Mouse (Mus musculus) cerebellum, postnatal 25 days (tissue): ENCODE measurements around the gene B3galt4.
"Not testable (repeated sequence)": the region's sequence is repeated elsewhere in the genome, so short reads cannot be mapped to it uniquely, and the experiment has no call there.

Source experiments
- DNase-seq, 2 experiments: peaks; one replicate each; pipeline ENCODE4 v3.0.0; 2021; ENCODE audit warnings: mixed read lengths in 2 of 2

Gene B3galt4

DNA sequence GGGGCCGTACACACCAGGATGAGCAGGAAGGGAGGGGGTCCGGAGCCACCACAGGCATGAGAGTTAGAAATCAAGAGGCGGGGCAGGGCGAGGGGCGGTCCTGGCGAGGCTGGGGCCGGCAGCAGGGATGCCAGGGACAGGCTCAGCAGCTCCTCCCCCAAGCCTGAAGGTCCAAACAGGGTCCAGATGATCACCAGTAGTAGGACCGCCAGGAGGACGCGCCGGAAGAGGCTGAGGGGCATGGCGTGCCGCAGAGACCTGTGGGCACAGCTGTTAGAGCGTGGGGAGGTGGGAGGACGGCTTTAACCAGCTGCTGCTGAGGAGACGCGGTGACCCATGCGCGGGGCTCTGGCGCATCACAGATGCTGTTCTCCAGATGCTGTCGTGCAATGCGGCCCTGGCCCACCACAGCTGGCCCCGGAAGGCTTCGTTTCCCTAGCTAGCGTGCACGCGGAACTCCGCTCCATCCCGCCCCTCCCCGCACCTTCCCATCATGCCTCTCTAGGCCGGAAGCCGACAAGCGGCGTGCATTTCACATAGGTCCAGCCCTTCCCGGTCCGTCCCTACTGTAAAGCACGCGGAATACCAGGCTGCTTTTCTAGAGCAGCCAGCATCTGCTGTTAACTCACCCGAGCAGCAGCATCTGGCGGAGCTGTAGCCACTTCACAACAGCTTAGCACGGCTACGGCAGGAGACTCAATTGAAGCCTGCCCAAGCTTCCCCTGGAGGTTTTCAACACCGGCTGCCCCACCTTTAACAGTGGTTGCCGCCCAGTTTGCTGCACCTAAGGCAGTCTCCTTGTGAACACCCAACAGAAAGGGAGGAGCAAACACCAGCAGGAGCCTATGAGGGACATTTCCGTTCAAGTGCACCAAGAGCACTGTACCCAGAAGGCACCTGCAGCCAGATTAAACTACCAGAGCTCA lies at the start of gene B3galt4:
Gene B3galt4, minus strand, starts transcription at position 468 of the 926 bp plus-strand sequence.
- DNase-seq, result peak; percentile 73 to 88

DNA sequence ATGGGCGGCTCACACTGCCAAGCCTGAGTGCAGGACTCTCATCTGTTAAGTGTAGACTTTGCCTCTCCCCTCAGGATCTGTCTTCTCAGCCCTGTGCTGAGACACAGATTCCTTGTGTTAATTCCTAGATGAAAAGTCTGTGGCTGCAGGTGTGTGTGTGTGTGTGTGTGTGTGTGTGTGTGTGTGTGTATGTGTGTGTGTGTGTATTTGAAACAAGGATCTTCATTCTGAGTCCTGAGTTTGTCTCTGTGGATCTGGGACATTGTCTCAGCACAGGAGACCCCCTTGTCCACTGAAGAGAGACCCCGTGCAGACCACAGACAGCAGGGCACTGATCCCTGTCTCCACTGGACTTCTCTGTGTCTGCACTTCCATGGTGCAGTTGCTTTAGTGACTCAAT lies 49.5 kb upstream of the B3galt4 start:
- DNase-seq, result not testable (repeated sequence)

GRCm38 (mm10) chr17:34000150-34000537 lies 48.9 kb upstream of the B3galt4 start, which contains the start of gene H2-K1:
TSS of gene H2-K1 (minus strand) at chr17:34000347.
- peak; percentile 55 to 74 for DNase-seq

GRCm38 (mm10) chr17:33999341-34000149 lies 48.3 kb upstream of the B3galt4 start:
- no peak for DNase-seq

DNA sequence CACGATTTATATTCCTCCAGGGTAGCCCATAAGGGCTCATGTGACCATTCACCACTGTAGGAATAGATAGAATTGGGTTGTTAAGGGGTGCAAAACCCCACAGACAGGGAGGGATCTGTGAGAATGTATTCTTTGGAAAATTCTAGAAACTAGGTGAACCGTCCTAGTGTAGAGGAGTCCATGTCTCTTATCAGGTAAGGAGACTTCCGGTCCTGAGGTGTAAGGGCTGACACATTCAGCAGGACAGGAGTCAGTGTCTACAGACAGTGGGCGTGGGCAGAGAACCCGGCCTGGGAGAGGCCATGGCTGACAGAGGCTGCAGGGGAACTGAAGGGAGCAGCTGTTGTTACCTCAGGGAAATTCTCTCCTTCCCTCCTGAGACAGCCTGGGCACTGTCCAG lies 47.4 kb upstream of the B3galt4 start:
- DNase-seq, result not testable (repeated sequence)

GRCm38 (mm10) chr17:33997025-33997424 lies 45.7 kb upstream of the B3galt4 start:
- DNase-seq, result not testable (repeated sequence)

DNA sequence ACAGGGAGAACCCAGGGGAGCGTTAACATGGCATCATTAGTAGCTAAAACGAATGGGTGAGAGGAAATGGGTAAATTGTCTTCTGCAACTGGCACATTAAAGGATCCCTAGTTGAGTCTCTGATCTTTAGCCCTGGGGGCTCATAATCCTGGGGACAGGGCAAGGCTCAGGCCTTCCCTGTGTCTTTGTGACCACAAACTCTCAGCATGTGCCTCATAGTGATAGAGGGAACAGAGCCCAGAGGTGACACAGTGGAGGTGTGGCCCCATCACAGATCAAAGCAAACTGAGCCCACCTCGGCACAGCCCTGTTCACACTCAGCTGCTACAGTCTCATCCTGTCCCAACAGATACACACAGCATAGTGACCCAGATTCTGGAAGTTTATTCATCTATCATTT lies 44.4 kb upstream of the B3galt4 start:
- no peak for DNase-seq

GRCm38 (mm10) chr17:33994959-33995358 lies 43.7 kb upstream of the B3galt4 start:
- no peak for DNase-seq

DNA sequence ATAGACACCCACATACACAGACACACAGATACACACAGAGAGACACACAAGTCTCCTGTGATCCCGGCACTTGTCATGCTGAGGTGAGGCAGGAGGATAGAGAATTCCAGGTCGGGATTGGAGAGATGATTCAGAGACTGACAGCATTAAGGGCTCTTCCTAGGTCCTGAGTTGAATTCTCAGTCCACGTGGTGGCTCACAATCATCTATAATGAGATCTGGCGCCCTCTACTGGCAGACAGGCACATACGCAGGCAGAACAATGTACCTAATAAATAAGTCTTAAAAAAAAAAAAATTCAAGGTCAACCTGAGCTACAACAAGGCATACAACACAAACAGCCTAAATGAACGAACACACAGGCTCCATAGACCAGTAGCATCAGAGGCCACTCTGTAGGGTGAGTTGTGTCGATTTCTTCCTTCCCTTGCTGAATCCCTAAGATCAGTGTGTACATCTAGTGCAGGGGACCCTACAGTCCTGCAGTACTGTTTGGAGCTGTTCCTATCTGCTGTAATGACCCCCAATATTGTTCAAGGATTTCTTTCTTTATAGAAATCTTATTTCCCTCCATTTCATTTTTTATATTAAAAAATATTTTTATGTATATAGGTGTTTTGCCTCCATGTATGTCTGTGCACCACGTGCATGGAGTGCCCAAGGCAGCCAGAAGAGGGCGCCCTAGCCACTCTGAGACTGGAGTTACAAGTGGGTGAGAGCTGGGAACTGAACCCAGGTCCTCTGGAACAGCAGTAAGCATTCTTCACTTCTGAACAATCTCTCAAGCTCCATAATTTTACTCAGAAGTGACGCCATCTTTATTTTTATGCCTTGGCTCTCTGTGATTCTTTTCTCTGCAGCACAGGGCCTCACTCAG lies 40.7 kb upstream of the B3galt4 start:
- DNase-seq, result peak; percentile 45 to 72

- peak; percentile 77 to 86 for DNase-seq
These were observed 30.8 kb upstream of the B3galt4 start for GRCm38 (mm10) chr17:33982136-33982535.

DNA sequence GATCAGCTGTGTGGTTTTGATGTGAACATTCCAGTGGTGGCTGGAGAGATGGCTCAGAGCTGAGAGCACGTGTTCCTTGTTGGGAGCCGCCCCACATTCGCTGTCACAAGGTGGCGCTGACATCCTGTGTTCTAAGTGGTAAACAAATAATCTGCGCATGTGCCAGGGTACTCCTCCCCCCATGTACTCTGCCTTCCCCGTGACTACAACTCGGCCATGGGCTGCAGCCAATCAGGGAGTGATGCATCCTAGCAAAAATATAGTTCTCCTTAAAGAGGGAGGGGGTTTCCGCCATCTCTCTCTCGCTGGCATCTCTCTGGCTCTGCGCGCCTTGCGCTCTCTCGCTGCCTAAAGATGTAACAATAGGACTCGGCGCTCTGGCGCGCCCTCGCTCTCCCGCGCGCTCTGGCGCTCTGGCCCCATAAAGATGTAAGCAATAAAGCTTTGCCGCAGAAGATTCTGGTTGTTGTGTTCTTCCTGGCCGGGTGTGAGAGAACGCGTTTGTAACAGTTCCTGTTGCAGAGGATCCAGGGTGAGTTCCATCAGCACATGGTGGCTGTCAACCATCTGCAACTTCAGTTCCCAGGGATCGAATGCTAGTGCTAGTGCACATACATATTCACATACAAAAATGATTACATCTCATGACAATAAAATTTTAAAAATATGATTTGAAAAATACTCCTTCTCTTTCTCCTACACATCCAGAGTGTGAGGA lies 30.1 kb upstream of the B3galt4 start:
- peak; percentile 86 to 90 for DNase-seq

GRCm38 (mm10) chr17:33980181-33981035 lies 29.1 kb upstream of the B3galt4 start:
- no peak for DNase-seq

- no peak for DNase-seq
These were observed 28.3 kb upstream of the B3galt4 start for GRCm38 (mm10) chr17:33979512-33980050.

GRCm38 (mm10) chr17:33978631-33979031 lies 27.3 kb upstream of the B3galt4 start:
- peak; percentile 77 to 82 for DNase-seq

DNA sequence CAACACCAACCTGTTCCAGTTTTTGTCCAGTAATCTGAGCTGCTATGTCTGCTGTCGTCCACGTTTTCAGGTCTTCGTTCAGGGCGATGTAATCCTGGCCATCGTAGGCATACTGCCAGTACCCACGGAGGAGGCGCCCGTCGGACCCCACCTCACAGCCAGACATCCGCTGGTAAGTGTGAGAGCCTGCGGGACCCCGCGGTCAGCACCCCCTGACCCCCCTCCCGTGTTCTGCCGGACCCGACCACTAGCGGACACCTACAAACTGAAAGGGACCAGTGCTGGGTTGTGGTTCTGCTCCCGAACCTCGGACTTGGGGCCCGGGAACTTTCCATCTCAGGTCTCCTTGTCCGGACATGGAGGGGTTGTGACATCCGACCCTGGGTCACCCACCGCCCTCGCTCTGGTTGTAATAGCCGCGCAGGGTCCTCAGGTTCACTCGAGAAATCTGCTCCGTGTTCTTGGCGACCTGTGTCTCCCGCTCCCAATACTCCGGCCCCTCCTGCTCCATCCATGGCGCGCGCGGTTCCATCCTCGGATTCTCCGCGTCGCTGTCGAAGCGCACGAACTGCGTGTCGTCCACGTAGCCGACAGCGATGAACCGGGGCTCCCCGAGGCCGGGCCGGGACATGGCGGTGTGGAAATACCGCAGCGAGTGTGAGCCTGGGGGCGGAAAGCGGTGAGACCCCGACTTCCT lies 26.7 kb upstream of the B3galt4 start:
- peak in 1 of 2 experiments; percentile 35 for DNase-seq

DNA sequence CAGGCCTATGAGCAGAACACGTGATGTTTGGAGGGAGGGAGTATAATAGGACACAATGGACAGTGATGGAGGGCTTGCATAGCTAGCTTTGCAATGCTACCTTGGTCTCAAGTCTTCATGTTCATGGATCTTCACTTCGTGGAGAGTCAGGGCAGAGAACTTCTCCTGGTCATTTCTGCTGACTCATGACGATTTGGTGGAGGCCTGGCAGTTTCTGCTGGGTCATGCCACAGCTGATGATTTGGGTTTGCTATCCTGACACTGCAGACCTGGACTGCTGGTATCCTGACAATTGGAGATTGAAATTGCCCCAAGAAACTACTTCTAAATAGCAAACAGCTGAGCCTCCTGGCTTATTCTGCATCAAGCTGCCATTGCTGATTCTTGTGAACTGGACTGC lies 22.3 kb upstream of the B3galt4 start:
- no peak for DNase-seq

- no peak for DNase-seq
These were observed 21.4 kb upstream of the B3galt4 start for GRCm38 (mm10) chr17:33972691-33973090.

- DNase-seq, result no peak
These were observed 18.1 kb upstream of the B3galt4 start for GRCm38 (mm10) chr17:33969394-33969793.

DNA sequence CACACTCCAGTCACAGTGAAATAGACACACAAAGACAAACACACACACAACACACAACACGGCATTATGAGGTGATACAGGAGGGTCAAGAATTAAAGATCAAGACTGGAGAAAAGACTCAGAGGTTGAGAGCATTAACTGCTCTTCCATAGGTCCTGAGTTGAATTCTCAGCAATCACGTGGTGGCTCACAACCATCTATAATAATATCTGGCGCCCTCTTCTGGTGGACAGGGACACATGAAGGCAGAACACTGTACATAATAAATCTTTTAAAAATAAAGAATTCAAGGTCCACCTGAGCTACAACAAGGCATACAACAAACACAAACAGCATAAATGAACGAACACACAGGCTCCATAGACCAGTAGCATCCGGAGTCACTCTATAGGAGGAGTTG lies 17.6 kb upstream of the B3galt4 start:
- DNase-seq, result no peak

- peak; percentile 85 to 88 for DNase-seq
These were observed 17.2 kb upstream of the B3galt4 start for GRCm38 (mm10) chr17:33968489-33968888.
